Mouse (Mus musculus) bone marrow, adult 2 months (tissue): Measurements from ENCODE around the gene Adipoq. TPM values are rescaled to one million over a fixed set of nuclear protein-coding genes. Genes with fewer than 3 reads are reported as not detected.

Source experiments
- H3K27ac ChIP-seq: fragments of 200-500 bp; 2 replicates; pipeline ENCODE4 v1.5.1; 2012; ENCODE audit warnings: low read depth, mild to moderate bottlenecking, control low read depth, inconsistent platforms, low read length; ENCODE audit not compliant: control insufficient read depth, poor library complexity, insufficient read depth
- H3K4me1 ChIP-seq: fragments of 200-500 bp; 2 replicates; pipeline ENCODE4 v1.6.1; 2011; ENCODE audit warnings: low read length; ENCODE audit not compliant: control insufficient read depth, insufficient read depth
- H3K4me3 ChIP-seq: fragments of 200-500 bp; replicated peaks from 2 replicates; pipeline ENCODE3; 2011; ENCODE audit warnings: mild to moderate bottlenecking, low read depth, low read length, control low read depth; ENCODE audit not compliant: control insufficient read depth
- CTCF ChIP-seq: fragments of 200-500 bp; IDR thresholded peaks from 2 replicates; pipeline ENCODE4 v1.5.1; 2011; ENCODE audit warnings: low read length, control low read depth; ENCODE audit not compliant: control insufficient read depth, insufficient read depth
- POLR2A ChIP-seq: fragments of 200-500 bp; IDR thresholded peaks from 2 replicates; pipeline ENCODE4 v1.6.1; 2011; ENCODE audit warnings: low read depth, mild to moderate bottlenecking, control low read depth, low read length, borderline replicate concordance; ENCODE audit not compliant: control insufficient read depth
- WGBS: fragments of 180-500 bp; shearing (Covaris S2); methylation state at CpG from one replicate; pipeline ENCODE4 v1.1.7; 2018; 5-methylcytosine and 5-hydroxymethylcytosine counted together
- polyA plus RNA-seq: library from polyadenylated mRNA; stranded (reverse); fragments of >200 nt; gene quantifications from 2 replicates; pipeline ENCODE4 v1.2.4, GENCODE M21; 2011; ENCODE audit warnings: low replicate concordance; ENCODE audit not compliant: missing spikeins, insufficient read depth, insufficient read length

Adipoq gene
- polyA plus RNA-seq, 1 experiment = 39.5 TPM

GRCm38 (mm10) chr16:23127311-23127672 lies 19.0 kb upstream of the Adipoq start:
- H3K27ac ChIP-seq = peak overlapping the region; percentile 98
- TF ChIP-seq CTCF (no peak), POLR2A (no peak)
- under 1% methylated on average over 4 of the region's 4 CpGs for WGBS

GRCm38 (mm10) chr16:23127673-23128375 lies 18.5 kb upstream of the Adipoq start, which contains the start of gene Rfc4:
Gene Rfc4, minus strand, starts transcription at chr16:23127737.
- peaks cover 1% of the 10 kb centered on the region; the same call in 1 of the 2 replicates for H3K4me1 ChIP-seq
- H3K27ac ChIP-seq = peak within 1 kb of the TSS; percentile 98
- TF ChIP-seq POLR2A (peak; percentile 79; the same call in 1 of the 2 replicates), CTCF (no peak)
- peak within 1 kb of the TSS; percentile 86 for H3K4me3 ChIP-seq
- under 1% methylated on average over 51 of the region's 51 CpGs for WGBS

More at GRCm38 (mm10) chr16:23127311-23127672, 19.0 kb upstream of the Adipoq start:
- Histone ChIP-seq H3K4me1 (peaks cover 1% of the 10 kb centered on the region; the same call in 1 of the 2 replicates), H3K4me3 (peak overlapping the region; percentile 86)

- WGBS = 94% methylated on average over 3 of the region's 3 CpGs
- peaks cover 1% of the 10 kb centered on the region; the same call in 1 of the 2 replicates for H3K4me1 ChIP-seq
- no peak for TF ChIP-seq POLR2A
- no peak for TF ChIP-seq CTCF
Measured at GRCm38 (mm10) chr16:23130303-23130702, 16.0 kb upstream of the Adipoq start.

GRCm38 (mm10) chr16:23132336-23132735 lies 14.0 kb upstream of the Adipoq start:
- Histone ChIP-seq H3K4me1 (peaks cover 1% of the 10 kb centered on the region; the same call in 1 of the 2 replicates), H3K27ac (no peak overlapping the region)

More at GRCm38 (mm10) chr16:23130303-23130702, 16.0 kb upstream of the Adipoq start:
- H3K27ac ChIP-seq = no peak overlapping the region
- H3K4me3 ChIP-seq = no peak overlapping the region

GRCm38 (mm10) chr16:23135421-23136149 lies 10.8 kb upstream of the Adipoq start:
- no peaks in the 10 kb centered on the region; the same call in 1 of the 2 replicates for H3K4me1 ChIP-seq
- no peak overlapping the region for H3K27ac ChIP-seq
- H3K4me3 ChIP-seq = no peak overlapping the region
- WGBS = 18% methylated on average over 11 of the region's 11 CpGs
- TF ChIP-seq POLR2A (no peak), CTCF (0 out of 2 replicates have a peak, but pooled peaks have one; percentile 16)

More at GRCm38 (mm10) chr16:23132336-23132735, 14.0 kb upstream of the Adipoq start:
- no peak overlapping the region for H3K4me3 ChIP-seq
- WGBS = 86% methylated on average over 1 of the region's 1 CpGs
- no peak for TF ChIP-seq CTCF
- no peak for TF ChIP-seq POLR2A

GRCm38 (mm10) chr16:23136406-23136970 lies 9.8 kb upstream of the Adipoq start:
- 27% methylated on average over 4 of the region's 4 CpGs for WGBS
- H3K4me1 ChIP-seq = no peaks in the 10 kb centered on the region; the same call in 1 of the 2 replicates
- no peak overlapping the region for H3K4me3 ChIP-seq
- H3K27ac ChIP-seq = no peak overlapping the region
- TF ChIP-seq CTCF = no peak
- TF ChIP-seq POLR2A = no peak

GRCm38 (mm10) chr16:23140911-23141310 lies 5.4 kb upstream of the Adipoq start:
- WGBS = 81% methylated on average over 3 of the region's 3 CpGs
- H3K27ac ChIP-seq = no peak overlapping the region
- TF ChIP-seq CTCF (no peak), POLR2A (no peak)

GRCm38 (mm10) chr16:23144326-23144725 lies 2.0 kb upstream of the Adipoq start:
- no peak for TF ChIP-seq POLR2A
- TF ChIP-seq CTCF = no peak
- WGBS = 17% methylated on average over 7 of the region's 7 CpGs
- H3K27ac ChIP-seq = peak overlapping the region; percentile 54; the same call in 1 of the 2 replicates

More at GRCm38 (mm10) chr16:23140911-23141310, 5.4 kb upstream of the Adipoq start:
- Histone ChIP-seq H3K4me1 (peaks cover 4% of the 10 kb centered on the region), H3K4me3 (no peak overlapping the region)

More at GRCm38 (mm10) chr16:23144326-23144725, 2.0 kb upstream of the Adipoq start:
- Histone ChIP-seq H3K4me3 (no peak overlapping the region), H3K4me1 (peaks cover 5% of the 10 kb centered on the region)
